Mouse (Mus musculus) neural tube, embryonic 12.5 days (tissue): Measurements from ENCODE around the gene Camsap1. TPM values are rescaled to one million over a fixed set of nuclear protein-coding genes. Genes with fewer than 3 reads are reported as not detected.

Experiments
- ATAC-seq: fragments of 200-750 bp; cut with Nextera tagmentation; 2 replicates; pipeline ENCODE4 v1.8.0; 2017; ENCODE audit warnings: low read depth, mild to moderate bottlenecking, moderate TSS enrichment, moderate library complexity; ENCODE audit not compliant: low FRiP score
- H3K27ac ChIP-seq: fragments of 300-500 bp; sonication (generic); 2 replicates; pipeline ENCODE4 v1.5.1; 2016
- H3K27me3 ChIP-seq: fragments of 300-500 bp; sonication (generic); replicated peaks from 2 replicates; pipeline ENCODE4 v1.6.1; 2016; ENCODE audit warnings: mild to moderate bottlenecking
- H3K36me3 ChIP-seq: fragments of 300-500 bp; sonication (generic); 2 replicates; pipeline ENCODE4 v1.6.1; 2016; ENCODE audit warnings: mild to moderate bottlenecking
- H3K4me1 ChIP-seq: fragments of 300-500 bp; sonication (generic); 2 replicates; pipeline ENCODE4 v1.6.1; 2016
- H3K4me2 ChIP-seq: fragments of 300-500 bp; sonication (generic); replicated peaks from 2 replicates; pipeline ENCODE4 v1.6.1; 2016; ENCODE audit warnings: mild to moderate bottlenecking
- H3K4me3 ChIP-seq: fragments of 300-500 bp; sonication (generic); 2 replicates; pipeline ENCODE4 v1.5.1; 2016
- H3K9ac ChIP-seq: fragments of 300-500 bp; sonication (generic); 2 replicates; pipeline ENCODE4 v1.6.1; 2016; ENCODE audit warnings: mild to moderate bottlenecking
- H3K9me3 ChIP-seq: fragments of 300-500 bp; sonication (generic); 2 replicates; pipeline ENCODE4 v1.6.1; 2016; ENCODE audit warnings: mild to moderate bottlenecking
- WGBS: fragments of 180-500 bp; shearing (Covaris S2); methylation state at CpG from one replicate; pipeline ENCODE4 v1.1.7; 2016; 5-methylcytosine and 5-hydroxymethylcytosine counted together
- polyA plus RNA-seq: library from polyadenylated mRNA; unstranded; fragments of >200 nt; fragmentation: Nextera tagmentation; extraction: Ambion mirVana; gene quantifications from 2 replicates; pipeline ENCODE4 v1.2.1, GENCODE M21; 2016

The Camsap1 gene
- polyA plus RNA-seq, 1 experiment from 2014 or later: 82.6 TPM

DNA sequence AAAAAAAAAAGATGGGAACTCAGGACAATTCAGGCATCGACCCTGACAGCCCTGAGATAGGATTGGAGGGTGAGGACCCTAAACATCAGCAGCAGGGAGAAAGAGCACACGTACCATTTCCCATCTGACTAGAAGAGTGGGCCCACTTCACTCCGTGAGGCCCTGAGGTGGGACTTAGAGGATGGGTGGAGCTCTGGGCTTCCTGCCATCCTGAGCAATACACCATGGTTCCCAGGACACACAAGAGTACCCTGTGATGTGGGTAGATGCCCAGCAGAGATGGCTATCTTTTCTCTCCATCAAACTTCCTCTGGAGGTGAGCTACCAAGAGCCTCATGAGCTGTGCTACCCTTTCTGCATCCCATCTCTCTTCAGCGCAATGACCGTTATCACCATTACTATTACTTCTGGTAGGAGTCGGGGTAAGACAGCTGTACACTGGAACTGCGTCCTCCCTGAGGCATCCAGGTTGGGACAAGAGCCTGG lies 105.8 kb downstream of the Camsap1 start:
- H3K4me1 ChIP-seq: peaks cover 8% of the 10 kb centered on the region
- no peak for ATAC-seq

More for the DNA sequence above, 105.8 kb downstream of the Camsap1 start:
- Histone ChIP-seq H3K9me3 (no peaks in the 10 kb centered on the region), H3K4me2 (peak overlapping the region; percentile 86), H3K36me3 (no peaks in the 10 kb centered on the region), H3K9ac (peak overlapping the region; percentile 64), H3K27ac (no peak overlapping the region), H3K4me3 (peak overlapping the region; percentile 47), H3K27me3 (peaks cover 24% of the 10 kb centered on the region)
- WGBS: 25% methylated on average over 7 of the region's 7 CpGs

Other genes with a start within 250 kb of the Camsap1 start
- gene Obp2b, start 246.3 kb downstream of the Camsap1 start, polyA plus RNA-seq: not detected in 2 replicates
- gene Lcn3, start 217.7 kb downstream of the Camsap1 start, polyA plus RNA-seq: not detected in 2 replicates
- not detected in 2 replicates for gene Lcn11, start 206.3 kb downstream of the Camsap1 start, polyA plus RNA-seq
- not detected in 2 replicates for gene Gm13539, start 201.0 kb downstream of the Camsap1 start, polyA plus RNA-seq
- gene Glt6d1, start 167.4 kb downstream of the Camsap1 start, polyA plus RNA-seq: not detected in 2 replicates
- gene Lcn9, start 160.1 kb downstream of the Camsap1 start, polyA plus RNA-seq: not detected in 2 replicates
- gene Sohlh1, start 136.0 kb downstream of the Camsap1 start, polyA plus RNA-seq: not detected in 2 replicates
- gene Kcnt1, start 119.5 kb downstream of the Camsap1 start, polyA plus RNA-seq: 4.4 and 5.4 TPM in 2 replicates
- 106 and 107 TPM in 2 replicates for gene Ubac1, start 38.5 kb upstream of the Camsap1 start, polyA plus RNA-seq
- 15.0 and 15.2 TPM in 2 replicates for gene Nacc2, start 139.9 kb upstream of the Camsap1 start, polyA plus RNA-seq
- 16.8 and 24.2 TPM in 2 replicates for gene Lhx3, start 225.0 kb upstream of the Camsap1 start, polyA plus RNA-seq